Mouse (Mus musculus): Measurements from ENCODE around the gene Mpv17l. TPM values are rescaled to one million over a fixed set of nuclear protein-coding genes. Genes with fewer than 3 reads are reported as not detected.

Mpv17l gene
- 2.6 TPM for polyA plus RNA-seq (2017; shearing (Covaris generic))

GRCm38 (mm10) chr16:13902888-13903483, at the start of gene Mpv17l, which contains the start of gene Pdxdc1:
Gene Mpv17l (plus strand): TSS chr16:13903161.
Gene Pdxdc1 (minus strand): TSS chr16:13903131.

GRCm38 (mm10) chr16:13986574-13987478, 83.9 kb downstream of the Mpv17l start, which contains the start of the genes 2900011O08Rik and Ifitm7:
Gene 2900011O08Rik (plus strand): TSS chr16:13986604.
Gene Ifitm7 (minus strand): TSS chr16:13986888.

Other genes starting within 250 kb of the Mpv17l start
- 37.4 TPM for gene Parn, start 235.0 kb upstream of the Mpv17l start, polyA plus RNA-seq (2017; shearing (Covaris generic))
- 49.3 TPM for gene Bfar, start 231.3 kb upstream of the Mpv17l start, polyA plus RNA-seq (2017; shearing (Covaris generic))
- 25.3 TPM for gene 3110001I22Rik, start 231.2 kb upstream of the Mpv17l start, polyA plus RNA-seq (2017; shearing (Covaris generic))
- gene Pla2g10, start 172.2 kb upstream of the Mpv17l start, polyA plus RNA-seq (2017; shearing (Covaris generic)), result 0.62 TPM
- gene Rrn3, start 122.5 kb upstream of the Mpv17l start, polyA plus RNA-seq (2017; shearing (Covaris generic)), result 41.4 TPM
- gene Ntan1, start 84.3 kb upstream of the Mpv17l start, polyA plus RNA-seq (2017; shearing (Covaris generic)), result 99.5 TPM
- 46.6 TPM for gene Pdxdc1, start within 50 bp of the Mpv17l start, polyA plus RNA-seq (2017; shearing (Covaris generic))
- gene 2900011O08Rik, start 83.4 kb downstream of the Mpv17l start, polyA plus RNA-seq (2017; shearing (Covaris generic)), result 0.67 TPM
- gene Ifitm7, start 83.7 kb downstream of the Mpv17l start, polyA plus RNA-seq (2017; shearing (Covaris generic)), result not detected

All from effector memory CD4-positive, alpha-beta T cell, adult 7 months (primary cell).